Mouse (Mus musculus): Measurements from ENCODE around the gene Ccdc89.

Gene Ccdc89

GRCm38 (mm10) chr7:90475793-90476312, 49.5 kb downstream of the Ccdc89 start, which contains the start of gene Tmem126b:
TSS of gene Tmem126b (minus strand) at chr7:90476001.
- peak; percentile 97 for DNase-seq (ENCODE audit: low spot score)

GRCm38 (mm10) chr7:90476313-90477245, 50.2 kb downstream of the Ccdc89 start, which contains the start of gene Dlg2:
TSS of gene Dlg2 (plus strand) at chr7:90476672.
- DNase-seq (ENCODE audit: low spot score), result no peak

All from ovary, postnatal 10 days (tissue).